Mouse (Mus musculus) spleen, postnatal 14 days (tissue): ENCODE measurements at regions not wholly inside any gene's neighbourhood (a gene's known extent, or its start where the extent isn't known, plus 50 kb on each side); places are given as distances from the start of the nearest gene placed in this dataset.

ENCODE experiments used
- DNase-seq, 2 experiments: peaks; one replicate each; pipeline ENCODE4 v3.0.0; 2021 to 2022; ENCODE audit warnings: low spot score in 2 of 2

- no peak for DNase-seq
Measured at GRCm38 (mm10) chr11:26881635-26882034, 287.8 kb upstream of the Vrk2 start.
